Mouse (Mus musculus): ENCODE measurements around the gene Itgb5. TPM values are rescaled to one million over a fixed set of nuclear protein-coding genes. Genes with fewer than 3 reads are reported as not detected.
A peak's percentile ranks its signal among the peaks of the same experiment; 100 is the strongest.

The Itgb5 gene
- polyA plus RNA-seq, 1 experiment from 2014 or later, result 61.4 TPM

- WGBS, result 9% methylated on average over 14 of the region's 14 CpGs
- peak; percentile 76 for ATAC-seq (replicated peaks; ENCODE audit: insufficient number of reproducible peaks, insufficient read depth, low FRiP score, low read depth)
- Histone ChIP-seq H3K9me3 (replicated peaks) (no peaks in the 10 kb centered on the region), H3K27me3 (no peaks in the 10 kb centered on the region), H3K36me3 (no peaks in the 10 kb centered on the region), H3K27ac (peak overlapping the region; percentile 89), H3K4me1 (replicated peaks) (peaks cover 44% of the 10 kb centered on the region), H3K9ac (no peak overlapping the region), H3K4me3 (peak overlapping the region; percentile 36), H3K4me2 (peak overlapping the region; percentile 54)
Observed at GRCm38 (mm10) chr16:33891561-33892281, 62.3 kb downstream of the Itgb5 start.

GRCm38 (mm10) chr16:33892539-33892938 is 63.1 kb downstream of the Itgb5 start:
- H3K4me1 ChIP-seq (replicated peaks), result peaks cover 39% of the 10 kb centered on the region
- no peaks in the 10 kb centered on the region for H3K36me3 ChIP-seq
- ATAC-seq (replicated peaks; ENCODE audit: insufficient number of reproducible peaks, insufficient read depth, low FRiP score, low read depth), result peak; percentile 38; the same call in 1 of the 2 replicates
- H3K4me2 ChIP-seq, result peak overlapping the region; percentile 54
- no peaks in the 10 kb centered on the region for H3K27me3 ChIP-seq
- H3K9me3 ChIP-seq (replicated peaks), result no peaks in the 10 kb centered on the region
- WGBS, result 14% methylated on average over 6 of the region's 6 CpGs
- peak overlapping the region; percentile 36 for H3K4me3 ChIP-seq
- H3K9ac ChIP-seq, result no peak overlapping the region
- H3K27ac ChIP-seq, result peak overlapping the region; percentile 89

GRCm38 (mm10) chr16:33893796-33894195 is 64.3 kb downstream of the Itgb5 start:
- H3K9ac ChIP-seq, result no peak overlapping the region
- no peak overlapping the region for H3K4me3 ChIP-seq
- H3K4me2 ChIP-seq, result no peak overlapping the region
- WGBS, result 79% methylated on average over 4 of the region's 4 CpGs
- H3K27me3 ChIP-seq, result no peaks in the 10 kb centered on the region
- ATAC-seq (replicated peaks; ENCODE audit: insufficient number of reproducible peaks, insufficient read depth, low FRiP score, low read depth), result no peak
- H3K4me1 ChIP-seq (replicated peaks), result peaks cover 47% of the 10 kb centered on the region
- H3K36me3 ChIP-seq, result no peaks in the 10 kb centered on the region
- H3K9me3 ChIP-seq (replicated peaks), result no peaks in the 10 kb centered on the region
- 0 out of 2 replicates have a peak overlapping the region, but pooled peaks have one; percentile 24 for H3K27ac ChIP-seq

- Histone ChIP-seq H3K36me3 (peaks cover 4% of the 10 kb centered on the region), H3K27me3 (no peaks in the 10 kb centered on the region), H3K4me2 (no peak overlapping the region), H3K27ac (0 out of 2 replicates have a peak overlapping the region, but pooled peaks have one; percentile 24), H3K9me3 (replicated peaks) (no peaks in the 10 kb centered on the region), H3K9ac (no peak overlapping the region), H3K4me1 (replicated peaks) (peaks cover 47% of the 10 kb centered on the region), H3K4me3 (no peak overlapping the region)
- ATAC-seq (replicated peaks; ENCODE audit: insufficient number of reproducible peaks, insufficient read depth, low FRiP score, low read depth), result no peak
- 57% methylated on average over 1 of the region's 1 CpGs for WGBS
Observed at GRCm38 (mm10) chr16:33894449-33894848, 65.0 kb downstream of the Itgb5 start.

- Histone ChIP-seq H3K27me3 (no peaks in the 10 kb centered on the region), H3K4me2 (no peak overlapping the region), H3K36me3 (peaks cover 8% of the 10 kb centered on the region), H3K4me3 (no peak overlapping the region), H3K27ac (no peak overlapping the region), H3K9ac (no peak overlapping the region), H3K4me1 (replicated peaks) (peaks cover 41% of the 10 kb centered on the region), H3K9me3 (replicated peaks) (no peaks in the 10 kb centered on the region)
- ATAC-seq (replicated peaks; ENCODE audit: insufficient number of reproducible peaks, insufficient read depth, low FRiP score, low read depth), result no peak
- 52% methylated on average over 7 of the region's 7 CpGs for WGBS
Observed at GRCm38 (mm10) chr16:33895690-33896089, 66.2 kb downstream of the Itgb5 start.

GRCm38 (mm10) chr16:33896801-33897200 is 67.3 kb downstream of the Itgb5 start:
- no peak overlapping the region for H3K9ac ChIP-seq
- H3K27me3 ChIP-seq, result no peaks in the 10 kb centered on the region
- 96% methylated on average over 7 of the region's 7 CpGs for whole genome bisulfite sequencing
- H3K27ac ChIP-seq, result no peak overlapping the region
- H3K4me1 ChIP-seq (replicated peaks), result peaks cover 29% of the 10 kb centered on the region
- no peaks in the 10 kb centered on the region for H3K9me3 ChIP-seq (replicated peaks)
- no peak for ATAC-seq (replicated peaks; ENCODE audit: insufficient number of reproducible peaks, insufficient read depth, low FRiP score, low read depth)
- no peak overlapping the region for H3K4me2 ChIP-seq
- peaks cover 16% of the 10 kb centered on the region for H3K36me3 ChIP-seq
- no peak overlapping the region for H3K4me3 ChIP-seq

- ATAC-seq (replicated peaks; ENCODE audit: insufficient number of reproducible peaks, insufficient read depth, low FRiP score, low read depth), result no peak
- Histone ChIP-seq H3K4me1 (replicated peaks) (peaks cover 7% of the 10 kb centered on the region), H3K27ac (no peak overlapping the region), H3K4me2 (no peak overlapping the region), H3K9me3 (replicated peaks) (no peaks in the 10 kb centered on the region), H3K4me3 (no peak overlapping the region), H3K27me3 (no peaks in the 10 kb centered on the region), H3K36me3 (peaks cover 32% of the 10 kb centered on the region), H3K9ac (no peak overlapping the region)
- 40% methylated on average over 11 of the region's 11 CpGs for WGBS
Observed at GRCm38 (mm10) chr16:33903664-33904441, 74.4 kb downstream of the Itgb5 start.

- Histone ChIP-seq H3K36me3 (peaks cover 27% of the 10 kb centered on the region; the same call in 1 of the 2 replicates), H3K9ac (no peak overlapping the region), H3K27me3 (no peaks in the 10 kb centered on the region), H3K4me1 (replicated peaks) (peaks cover 7% of the 10 kb centered on the region), H3K27ac (peak overlapping the region; percentile 13; the same call in 1 of the 2 replicates), H3K4me2 (no peak overlapping the region), H3K9me3 (replicated peaks) (no peaks in the 10 kb centered on the region), H3K4me3 (no peak overlapping the region)
- ATAC-seq (replicated peaks; ENCODE audit: insufficient number of reproducible peaks, insufficient read depth, low FRiP score, low read depth), result no peak
- WGBS, result 69% methylated on average over 5 of the region's 5 CpGs
Observed at GRCm38 (mm10) chr16:33904553-33904952, 75.1 kb downstream of the Itgb5 start.

- no peak for ATAC-seq (replicated peaks; ENCODE audit: insufficient number of reproducible peaks, insufficient read depth, low FRiP score, low read depth)
- peaks cover 28% of the 10 kb centered on the region; the same call in 1 of the 2 replicates for H3K36me3 ChIP-seq
- no peak overlapping the region for H3K27ac ChIP-seq
- H3K4me1 ChIP-seq (replicated peaks), result peaks cover 7% of the 10 kb centered on the region
- no peak overlapping the region for H3K9ac ChIP-seq
- no peak overlapping the region for H3K4me3 ChIP-seq
- WGBS, result 82% methylated on average over 4 of the region's 4 CpGs
- no peaks in the 10 kb centered on the region for H3K9me3 ChIP-seq (replicated peaks)
- no peak overlapping the region for H3K4me2 ChIP-seq
- H3K27me3 ChIP-seq, result no peaks in the 10 kb centered on the region
Observed at GRCm38 (mm10) chr16:33908239-33908638, 78.8 kb downstream of the Itgb5 start.

GRCm38 (mm10) chr16:33914997-33915396 is 85.5 kb downstream of the Itgb5 start:
- Histone ChIP-seq H3K9me3 (replicated peaks) (no peaks in the 10 kb centered on the region), H3K9ac (no peak overlapping the region), H3K4me3 (no peak overlapping the region), H3K4me2 (no peak overlapping the region), H3K27ac (no peak overlapping the region), H3K4me1 (replicated peaks) (peaks cover 42% of the 10 kb centered on the region), H3K27me3 (no peaks in the 10 kb centered on the region), H3K36me3 (peaks cover 20% of the 10 kb centered on the region; the same call in 1 of the 2 replicates)
- WGBS, result 74% methylated on average over 4 of the region's 4 CpGs
- ATAC-seq (replicated peaks; ENCODE audit: insufficient number of reproducible peaks, insufficient read depth, low FRiP score, low read depth), result no peak

- no peak overlapping the region for H3K9ac ChIP-seq
- peak overlapping the region; percentile 80 for H3K27ac ChIP-seq
- peak overlapping the region; percentile 19 for H3K4me2 ChIP-seq
Observed at GRCm38 (mm10) chr16:33916473-33917251, 87.2 kb downstream of the Itgb5 start.

More at GRCm38 (mm10) chr16:33916473-33917251, 87.2 kb downstream of the Itgb5 start:
- Histone ChIP-seq H3K9me3 (replicated peaks) (no peaks in the 10 kb centered on the region), H3K4me3 (no peak overlapping the region), H3K36me3 (peaks cover 17% of the 10 kb centered on the region; the same call in 1 of the 2 replicates), H3K4me1 (replicated peaks) (peaks cover 48% of the 10 kb centered on the region), H3K27me3 (no peaks in the 10 kb centered on the region)
- 27% methylated on average over 12 of the region's 12 CpGs for WGBS
- ATAC-seq (replicated peaks; ENCODE audit: insufficient number of reproducible peaks, insufficient read depth, low FRiP score, low read depth), result peak; percentile 70
